Mouse (Mus musculus) urinary bladder, postnatal 14 days (tissue): ENCODE results near the gene Scyl2.
"Not testable (repeated sequence)": the region's sequence is repeated elsewhere in the genome, so short reads cannot be mapped to it uniquely, and the experiment has no call there.

Source experiments
- DNase-seq: peaks from one replicate; pipeline ENCODE4 v3.0.0; 2021; ENCODE audit warnings: low spot score

The Scyl2 gene

GRCm38 (mm10) chr10:89679448-89679847 lies 6.6 kb downstream of the Scyl2 start:
- no peak for DNase-seq

GRCm38 (mm10) chr10:89678054-89678453 lies 8.0 kb downstream of the Scyl2 start:
- DNase-seq, result no peak

GRCm38 (mm10) chr10:89676609-89677008 lies 9.5 kb downstream of the Scyl2 start:
- DNase-seq, result no peak

GRCm38 (mm10) chr10:89670371-89670770 lies 15.7 kb downstream of the Scyl2 start:
- not testable (repeated sequence) for DNase-seq

GRCm38 (mm10) chr10:89667571-89667970 lies 18.5 kb downstream of the Scyl2 start:
- no peak for DNase-seq

- DNase-seq, result no peak
Measured at GRCm38 (mm10) chr10:89665679-89666078, 20.4 kb downstream of the Scyl2 start.

GRCm38 (mm10) chr10:89664977-89665645 lies 21.0 kb downstream of the Scyl2 start:
- DNase-seq, result no peak

- DNase-seq, result no peak
Measured at GRCm38 (mm10) chr10:89656366-89656765, 29.7 kb downstream of the Scyl2 start.

GRCm38 (mm10) chr10:89652912-89653311 lies 33.2 kb downstream of the Scyl2 start:
- no peak for DNase-seq

GRCm38 (mm10) chr10:89651691-89652090 lies 34.4 kb downstream of the Scyl2 start:
- no peak for DNase-seq

GRCm38 (mm10) chr10:89646918-89647317 lies 39.2 kb downstream of the Scyl2 start:
- DNase-seq, result no peak

- no peak for DNase-seq
Measured at GRCm38 (mm10) chr10:89637001-89637400, 49.1 kb downstream of the Scyl2 start.

GRCm38 (mm10) chr10:89635018-89635417 lies 51.1 kb downstream of the Scyl2 start:
- no peak for DNase-seq

- DNase-seq, result no peak
Measured at GRCm38 (mm10) chr10:89633736-89634426, 52.2 kb downstream of the Scyl2 start.

- no peak for DNase-seq
Measured at GRCm38 (mm10) chr10:89633121-89633520, 53.0 kb downstream of the Scyl2 start.

- DNase-seq, result no peak
Measured at GRCm38 (mm10) chr10:89631831-89632230, 54.3 kb downstream of the Scyl2 start.

- DNase-seq, result no peak
Measured at GRCm38 (mm10) chr10:89630564-89630963, 55.5 kb downstream of the Scyl2 start.

- DNase-seq, result peak; percentile 51
Measured at GRCm38 (mm10) chr10:89630052-89630451, 56.0 kb downstream of the Scyl2 start.

GRCm38 (mm10) chr10:89626714-89627113 lies 59.4 kb downstream of the Scyl2 start:
- DNase-seq, result no peak

GRCm38 (mm10) chr10:89624196-89624595 lies 61.9 kb downstream of the Scyl2 start:
- DNase-seq, result no peak

GRCm38 (mm10) chr10:89621129-89621528 lies 65.0 kb downstream of the Scyl2 start, which contains the start of gene Slc17a8:
Gene Slc17a8, minus strand, starts transcription at chr10:89621253.
- DNase-seq, result no peak

- peak; percentile 21 for DNase-seq
Measured at GRCm38 (mm10) chr10:89599311-89599710, 86.8 kb downstream of the Scyl2 start.

GRCm38 (mm10) chr10:89597275-89597674 lies 88.8 kb downstream of the Scyl2 start:
- no peak for DNase-seq

- no peak for DNase-seq
Measured at GRCm38 (mm10) chr10:89595935-89596334, 90.2 kb downstream of the Scyl2 start.
